Mouse (Mus musculus) myocyte (in vitro differentiated cells): ENCODE measurements at regions not wholly inside any gene's neighbourhood (a gene's known extent, or its start where the extent isn't known, plus 50 kb on each side); places are given as distances from the start of the nearest gene placed in this dataset.

Source experiments
- H3K27me3 ChIP-seq: one replicate; pipeline ENCODE4 v1.6.1; 2011; ENCODE audit not compliant: control insufficient read depth, insufficient read depth, insufficient read length
- H3K36me3 ChIP-seq: one replicate; pipeline ENCODE4 v1.6.1; 2011; ENCODE audit not compliant: control insufficient read depth, insufficient read depth
- H3K4me2 ChIP-seq: one replicate; pipeline ENCODE4 v1.6.1; 2011; ENCODE audit warnings: low read depth, control low read depth
- H3K4me3 ChIP-seq: one replicate; pipeline ENCODE4 v1.5.1; 2011; ENCODE audit warnings: mild to moderate bottlenecking, control low read depth, moderate library complexity
- H3K79me2 ChIP-seq: one replicate; pipeline ENCODE4 v1.6.1; 2011; ENCODE audit not compliant: control insufficient read depth, insufficient read depth
- H3ac ChIP-seq: one replicate; pipeline ENCODE4 v1.6.1; 2011; ENCODE audit not compliant: control insufficient read depth, insufficient read length
- CEBPB ChIP-seq: IDR thresholded peaks from 2 replicates; pipeline ENCODE4 v1.6.1; 2011; ENCODE audit warnings: mild to moderate bottlenecking, moderate library complexity; ENCODE audit not compliant: poor library complexity, insufficient read depth, severe bottlenecking
- E2F4 ChIP-seq: IDR thresholded peaks from one replicate; pipeline ENCODE4 v1.6.1; 2011; ENCODE audit warnings: mild to moderate bottlenecking, control low read depth, moderate library complexity; ENCODE audit not compliant: insufficient read depth
- MAX ChIP-seq: IDR thresholded peaks from one replicate; pipeline ENCODE4 v1.6.1; 2011; ENCODE audit warnings: low read depth, mild to moderate bottlenecking, control low read depth
- MYOD1 ChIP-seq, 3 experiments: IDR thresholded peaks; one replicate each; pipeline ENCODE4 v1.6.1; 2011; ENCODE audit warnings: control low read depth in 2 of 3, low read depth in 2 of 3, mild to moderate bottlenecking in 2 of 3, moderate library complexity in 1 of 3; ENCODE audit not compliant: insufficient read length in 2 of 3, control insufficient read depth in 1 of 3
- MYOG ChIP-seq, 3 experiments: IDR thresholded peaks; one replicate each; pipeline ENCODE4 v1.6.1; 2011; ENCODE audit warnings: control low read depth in 2 of 3, low read depth in 2 of 3, mild to moderate bottlenecking in 2 of 3; ENCODE audit not compliant: insufficient read length in 2 of 3, control insufficient read depth in 1 of 3, insufficient read depth in 1 of 3
- POLR2A ChIP-seq: IDR thresholded peaks from one replicate; pipeline ENCODE4 v1.6.1; 2011; ENCODE audit warnings: low read depth, mild to moderate bottlenecking, control low read depth, moderate library complexity; ENCODE audit not compliant: insufficient read length
- POLR2AphosphoS2 ChIP-seq: IDR thresholded peaks from one replicate; pipeline ENCODE4 v1.6.1; 2011; ENCODE audit warnings: low read depth, control low read depth; ENCODE audit not compliant: insufficient read length
- REST ChIP-seq: IDR thresholded peaks from one replicate; pipeline ENCODE4 v1.6.1; 2011; ENCODE audit warnings: mild to moderate bottlenecking, control low read depth, moderate library complexity; ENCODE audit not compliant: insufficient read depth, insufficient read length
- SRF ChIP-seq: IDR thresholded peaks from one replicate; pipeline ENCODE4 v1.6.1; 2011; ENCODE audit warnings: low read depth; ENCODE audit not compliant: control insufficient read depth, insufficient read length
- TCF12 ChIP-seq: IDR thresholded peaks from one replicate; pipeline ENCODE4 v1.6.1; 2011; ENCODE audit warnings: mild to moderate bottlenecking, control low read depth; ENCODE audit not compliant: poor library complexity, insufficient read depth, severe bottlenecking
- TCF3 ChIP-seq: IDR thresholded peaks from one replicate; pipeline ENCODE4 v1.6.1; 2011; ENCODE audit warnings: low read depth, control low read depth; ENCODE audit not compliant: insufficient read length
- USF1 ChIP-seq: IDR thresholded peaks from one replicate; pipeline ENCODE4 v1.6.1; 2011; ENCODE audit warnings: low read depth, mild to moderate bottlenecking, control low read depth, moderate library complexity

GRCm38 (mm10) chr7:40352306-40352705 is 545.8 kb upstream of the Vstm2b start:
- H3K79me2 ChIP-seq, result no peaks in the 10 kb centered on the region
- TF ChIP-seq E2F4, result no peak
- TF ChIP-seq SRF, result no peak
- no peak for TF ChIP-seq MYOD1 (IDR thresholded peaks at IDR 0.05; ENCODE audit: control insufficient read depth in 1 of 3, insufficient read length in 2 of 3, low read depth in 2 of 3)
- TF ChIP-seq MYOG (IDR thresholded peaks at IDR 0.05; ENCODE audit: control insufficient read depth in 1 of 3, insufficient read depth in 1 of 3, insufficient read length in 2 of 3, low read depth in 2 of 3), result no peak
- no peak for TF ChIP-seq POLR2AphosphoS2
- no peak for TF ChIP-seq REST
- TF ChIP-seq CEBPB, result no peak
- no peak for TF ChIP-seq MAX
- no peak for TF ChIP-seq TCF12
- TF ChIP-seq USF1, result no peak
- TF ChIP-seq TCF3, result no peak
- TF ChIP-seq POLR2A, result no peak

GRCm38 (mm10) chr7:40362719-40363118 is 535.4 kb upstream of the Vstm2b start:
- Histone ChIP-seq H3K27me3 (no peaks in the 10 kb centered on the region), H3K36me3 (no peaks in the 10 kb centered on the region), H3K79me2 (no peaks in the 10 kb centered on the region), H3K4me2 (no peak overlapping the region), H3ac (no peak overlapping the region), H3K4me3 (no peak overlapping the region)
- TF ChIP-seq CEBPB (no peak), SRF (no peak), MYOG (IDR thresholded peaks at IDR 0.05; ENCODE audit: control insufficient read depth in 1 of 3, insufficient read depth in 1 of 3, insufficient read length in 2 of 3, low read depth in 2 of 3) (no peak), POLR2A (no peak), TCF3 (no peak), POLR2AphosphoS2 (no peak), USF1 (no peak), E2F4 (no peak), MYOD1 (IDR thresholded peaks at IDR 0.05; ENCODE audit: control insufficient read depth in 1 of 3, insufficient read length in 2 of 3, low read depth in 2 of 3) (no peak), REST (no peak), TCF12 (no peak), MAX (no peak)

More at GRCm38 (mm10) chr7:40352306-40352705, 545.8 kb upstream of the Vstm2b start:
- Histone ChIP-seq H3K4me2 (no peak overlapping the region), H3ac (no peak overlapping the region), H3K4me3 (no peak overlapping the region), H3K27me3 (no peaks in the 10 kb centered on the region), H3K36me3 (no peaks in the 10 kb centered on the region)

- no peak overlapping the region for H3ac ChIP-seq
Measured at GRCm38 (mm10) chr7:40372713-40373112, 525.4 kb upstream of the Vstm2b start.

GRCm38 (mm10) chr7:40377839-40378238 is 520.3 kb upstream of the Vstm2b start:
- Histone ChIP-seq H3K79me2 (no peaks in the 10 kb centered on the region), H3K4me2 (no peak overlapping the region), H3K36me3 (no peaks in the 10 kb centered on the region), H3ac (no peak overlapping the region), H3K27me3 (no peaks in the 10 kb centered on the region), H3K4me3 (no peak overlapping the region)
- no peak for TF ChIP-seq TCF3
- no peak for TF ChIP-seq MYOG (IDR thresholded peaks at IDR 0.05; ENCODE audit: control insufficient read depth in 1 of 3, insufficient read depth in 1 of 3, insufficient read length in 2 of 3, low read depth in 2 of 3)
- no peak for TF ChIP-seq MAX
- no peak for TF ChIP-seq REST
- TF ChIP-seq POLR2A, result no peak
- TF ChIP-seq CEBPB, result no peak

More at GRCm38 (mm10) chr7:40372713-40373112, 525.4 kb upstream of the Vstm2b start:
- TF ChIP-seq POLR2AphosphoS2, result no peak
- TF ChIP-seq TCF3, result no peak
- no peak for TF ChIP-seq MAX
- TF ChIP-seq E2F4, result no peak
- no peak for TF ChIP-seq SRF
- no peak for TF ChIP-seq POLR2A
- TF ChIP-seq TCF12, result no peak
- no peak for TF ChIP-seq USF1
- TF ChIP-seq MYOD1 (IDR thresholded peaks at IDR 0.05; ENCODE audit: control insufficient read depth in 1 of 3, insufficient read length in 2 of 3, low read depth in 2 of 3), result no peak
- no peak for TF ChIP-seq MYOG (IDR thresholded peaks at IDR 0.05; ENCODE audit: control insufficient read depth in 1 of 3, insufficient read depth in 1 of 3, insufficient read length in 2 of 3, low read depth in 2 of 3)
- TF ChIP-seq REST, result no peak
- no peak for TF ChIP-seq CEBPB
- Histone ChIP-seq H3K4me2 (no peak overlapping the region), H3K36me3 (no peaks in the 10 kb centered on the region), H3K4me3 (no peak overlapping the region), H3K79me2 (no peaks in the 10 kb centered on the region), H3K27me3 (no peaks in the 10 kb centered on the region)

GRCm38 (mm10) chr7:40381244-40381643 is 516.9 kb upstream of the Vstm2b start:
- no peaks in the 10 kb centered on the region for H3K27me3 ChIP-seq
- no peak overlapping the region for H3K4me3 ChIP-seq
- no peaks in the 10 kb centered on the region for H3K79me2 ChIP-seq
- no peaks in the 10 kb centered on the region for H3K36me3 ChIP-seq
- TF ChIP-seq MYOG (IDR thresholded peaks at IDR 0.05; ENCODE audit: control insufficient read depth in 1 of 3, insufficient read depth in 1 of 3, insufficient read length in 2 of 3, low read depth in 2 of 3) (no peak), REST (no peak), E2F4 (no peak), MYOD1 (IDR thresholded peaks at IDR 0.05; ENCODE audit: control insufficient read depth in 1 of 3, insufficient read length in 2 of 3, low read depth in 2 of 3) (no peak), CEBPB (no peak), POLR2A (no peak), TCF3 (no peak), TCF12 (no peak), USF1 (no peak), SRF (no peak), POLR2AphosphoS2 (no peak), MAX (no peak)
- H3K4me2 ChIP-seq, result no peak overlapping the region
- no peak overlapping the region for H3ac ChIP-seq
